Mouse (Mus musculus): Measurements from ENCODE around the gene Cdc42se1.
"Not testable (repeated sequence)": the region's sequence is repeated elsewhere in the genome, so short reads cannot be mapped to it uniquely, and the experiment has no call there.

Cdc42se1 gene

GRCm38 (mm10) chr3:95228148-95228893 is at the start of gene Cdc42se1:
TSS of gene Cdc42se1 (plus strand) at chr3:95228732.
- DNase-seq (ENCODE audit: low read depth, low spot score): no peak

- DNase-seq (ENCODE audit: low read depth, low spot score): no peak
These were observed 49.6 kb upstream of the Cdc42se1 start for GRCm38 (mm10) chr3:95178948-95179347.

- DNase-seq (ENCODE audit: low read depth, low spot score): no peak
These were observed 48.6 kb upstream of the Cdc42se1 start for GRCm38 (mm10) chr3:95179890-95180289.

- DNase-seq (ENCODE audit: low read depth, low spot score): no peak
These were observed 46.7 kb upstream of the Cdc42se1 start for GRCm38 (mm10) chr3:95181841-95182240.

GRCm38 (mm10) chr3:95184796-95185577 is 43.5 kb upstream of the Cdc42se1 start:
- DNase-seq (ENCODE audit: low read depth, low spot score): no peak

- no peak for DNase-seq (ENCODE audit: low read depth, low spot score)
These were observed 42.4 kb upstream of the Cdc42se1 start for GRCm38 (mm10) chr3:95186100-95186499.

GRCm38 (mm10) chr3:95186888-95187287 is 41.6 kb upstream of the Cdc42se1 start:
- no peak for DNase-seq (ENCODE audit: low read depth, low spot score)

- DNase-seq (ENCODE audit: low read depth, low spot score): no peak
These were observed 33.8 kb upstream of the Cdc42se1 start for GRCm38 (mm10) chr3:95194721-95195135.

- DNase-seq (ENCODE audit: low read depth, low spot score): no peak
These were observed 32.8 kb upstream of the Cdc42se1 start for GRCm38 (mm10) chr3:95195772-95196171.

- DNase-seq (ENCODE audit: low read depth, low spot score): no peak
These were observed 29.4 kb upstream of the Cdc42se1 start for GRCm38 (mm10) chr3:95199101-95199500.

- no peak for DNase-seq (ENCODE audit: low read depth, low spot score)
These were observed 28.4 kb upstream of the Cdc42se1 start for GRCm38 (mm10) chr3:95200132-95200531.

GRCm38 (mm10) chr3:95200562-95200961 is 28.0 kb upstream of the Cdc42se1 start:
- no peak for DNase-seq (ENCODE audit: low read depth, low spot score)

GRCm38 (mm10) chr3:95203880-95204279 is 24.7 kb upstream of the Cdc42se1 start:
- DNase-seq (ENCODE audit: low read depth, low spot score): no peak

- no peak for DNase-seq (ENCODE audit: low read depth, low spot score)
These were observed 20.2 kb upstream of the Cdc42se1 start for GRCm38 (mm10) chr3:95208286-95208685.

- DNase-seq (ENCODE audit: low read depth, low spot score): no peak
These were observed 17.9 kb upstream of the Cdc42se1 start for GRCm38 (mm10) chr3:95210585-95210984.

- DNase-seq (ENCODE audit: low read depth, low spot score): not testable (repeated sequence)
These were observed 15.5 kb upstream of the Cdc42se1 start for GRCm38 (mm10) chr3:95212889-95213608.

GRCm38 (mm10) chr3:95213609-95213975 is 14.9 kb upstream of the Cdc42se1 start:
- DNase-seq (ENCODE audit: low read depth, low spot score): no peak

- no peak for DNase-seq (ENCODE audit: low read depth, low spot score)
These were observed 11.8 kb upstream of the Cdc42se1 start for GRCm38 (mm10) chr3:95216655-95217254.

- peak; percentile 87 for DNase-seq (ENCODE audit: low read depth, low spot score)
These were observed 11.0 kb upstream of the Cdc42se1 start, which contains the start of gene Gabpb2 for GRCm38 (mm10) chr3:95217255-95218134. TSS of gene Gabpb2 (minus strand) at chr3:95217916.

- DNase-seq (ENCODE audit: low read depth, low spot score): no peak
These were observed 9.9 kb upstream of the Cdc42se1 start for GRCm38 (mm10) chr3:95218466-95219137.
